Mouse (Mus musculus) C2C12 (cell line): Measurements from ENCODE around the gene Wasf1. TPM values are rescaled to one million over a fixed set of nuclear protein-coding genes. Genes with fewer than 3 reads are reported as not detected.
A peak's percentile ranks its signal among the peaks of the same experiment; 100 is the strongest.

Experiments
- H3K27me3 ChIP-seq: one replicate; pipeline ENCODE4 v1.6.1; 2011; ENCODE audit not compliant: control insufficient read depth, insufficient read depth, insufficient read length
- H3K36me3 ChIP-seq: one replicate; pipeline ENCODE4 v1.6.1; 2011; ENCODE audit not compliant: control insufficient read depth, insufficient read depth
- H3K4me3 ChIP-seq: one replicate; pipeline ENCODE4 v1.5.1; 2011; ENCODE audit warnings: mild to moderate bottlenecking, control low read depth; ENCODE audit not compliant: poor library complexity, insufficient read depth, severe bottlenecking
- H3K79me2 ChIP-seq: one replicate; pipeline ENCODE4 v1.6.1; 2011; ENCODE audit not compliant: control insufficient read depth, insufficient read depth
- H3K79me3 ChIP-seq: one replicate; pipeline ENCODE4 v1.6.1; 2011; ENCODE audit warnings: low read depth, control low read depth
- H3ac ChIP-seq: one replicate; pipeline ENCODE3; 2011; ENCODE audit warnings: low read depth; ENCODE audit not compliant: control insufficient read depth, insufficient read length
- CEBPB ChIP-seq: IDR thresholded peaks from one replicate; pipeline ENCODE4 v1.6.1; 2011; ENCODE audit warnings: low read depth, mild to moderate bottlenecking, control low read depth, moderate library complexity
- CTCF ChIP-seq: IDR thresholded peaks from one replicate; pipeline ENCODE4 v1.5.1; 2011; ENCODE audit not compliant: control insufficient read depth, insufficient read depth, insufficient read length
- FOSL1 ChIP-seq: IDR thresholded peaks from one replicate; pipeline ENCODE4 v1.8.0; 2011; ENCODE audit warnings: mild to moderate bottlenecking, low read length; ENCODE audit not compliant: poor library complexity, insufficient read depth, severe bottlenecking
- MAX ChIP-seq: IDR thresholded peaks from one replicate; pipeline ENCODE4 v1.6.1; 2011; ENCODE audit warnings: mild to moderate bottlenecking, control low read depth
- MYOD1 ChIP-seq: IDR thresholded peaks from one replicate; pipeline ENCODE4 v1.6.1; 2011; ENCODE audit warnings: low read depth; ENCODE audit not compliant: control insufficient read depth, insufficient read length
- MYOG ChIP-seq: IDR thresholded peaks from one replicate; pipeline ENCODE4 v1.6.1; 2011; ENCODE audit not compliant: control insufficient read depth, insufficient read length; ENCODE audit errors: extremely low read depth
- USF1 ChIP-seq: IDR thresholded peaks from one replicate; pipeline ENCODE4 v1.6.1; 2011; ENCODE audit warnings: low read depth, mild to moderate bottlenecking, control low read depth, moderate library complexity
- polyA plus RNA-seq: library from polyadenylated mRNA; unstranded; fragments of >200 nt; fragmentation: generic; extraction: Trizol; gene quantifications from one replicate; pipeline ENCODE4 v1.2.1, GENCODE M21; 2012; ENCODE audit warnings: missing spikeins

Wasf1 gene
- polyA plus RNA-seq, 1 experiment: 9.2 TPM

DNA sequence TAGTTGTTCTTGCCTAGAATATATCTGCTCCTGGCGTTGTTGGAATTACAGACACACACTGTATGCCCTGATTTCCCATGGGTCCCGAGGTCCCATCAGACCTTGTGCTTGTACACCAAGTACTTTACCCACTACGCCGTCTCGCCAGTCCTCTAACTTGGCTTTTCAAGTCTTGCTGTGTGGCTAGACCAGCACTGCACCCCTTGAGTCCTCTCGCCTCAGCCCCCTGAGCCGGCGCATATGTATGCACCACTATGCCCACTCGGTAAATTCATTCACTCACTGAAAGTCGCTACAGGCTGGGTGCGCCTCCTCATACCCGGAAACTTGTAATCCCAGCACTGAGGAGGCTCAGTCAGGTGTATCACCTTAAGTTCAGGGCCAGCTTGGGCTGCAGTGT, 12.5 kb downstream of the Wasf1 start:
- Histone ChIP-seq H3K27me3 (no peaks in the 10 kb centered on the region), H3ac (no peak overlapping the region), H3K79me2 (peaks cover 51% of the 10 kb centered on the region), H3K36me3 (no peaks in the 10 kb centered on the region), H3K79me3 (peaks cover 4% of the 10 kb centered on the region), H3K4me3 (no peak overlapping the region)
- no peak for TF ChIP-seq MYOG
- no peak for TF ChIP-seq MYOD1
- TF ChIP-seq FOSL1: no peak
- no peak for TF ChIP-seq USF1
- TF ChIP-seq MAX: no peak
- TF ChIP-seq CTCF: no peak
- TF ChIP-seq CEBPB: no peak

DNA sequence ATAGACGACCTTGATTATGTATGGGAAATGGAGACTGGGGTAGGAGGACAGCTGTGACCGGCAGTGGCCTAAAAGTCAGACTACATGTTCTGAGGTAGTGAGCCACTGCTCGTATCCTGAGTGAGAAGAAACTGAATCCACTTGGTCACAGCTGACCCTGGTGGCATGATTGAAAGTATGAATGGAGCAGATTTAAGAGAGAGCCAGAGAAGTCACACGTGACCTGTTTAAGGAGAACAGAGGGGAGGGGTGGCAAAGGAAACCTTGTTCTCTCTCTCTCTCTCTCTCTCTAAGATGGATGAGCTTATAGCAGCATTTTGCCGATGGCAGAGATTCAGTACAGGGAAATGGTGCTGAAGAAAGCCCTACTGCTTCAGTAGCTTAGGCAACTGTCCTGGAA, 13.4 kb downstream of the Wasf1 start:
- H3K79me2 ChIP-seq: peaks cover 44% of the 10 kb centered on the region
- no peak for TF ChIP-seq FOSL1
- peaks cover 2% of the 10 kb centered on the region for H3K79me3 ChIP-seq

DNA sequence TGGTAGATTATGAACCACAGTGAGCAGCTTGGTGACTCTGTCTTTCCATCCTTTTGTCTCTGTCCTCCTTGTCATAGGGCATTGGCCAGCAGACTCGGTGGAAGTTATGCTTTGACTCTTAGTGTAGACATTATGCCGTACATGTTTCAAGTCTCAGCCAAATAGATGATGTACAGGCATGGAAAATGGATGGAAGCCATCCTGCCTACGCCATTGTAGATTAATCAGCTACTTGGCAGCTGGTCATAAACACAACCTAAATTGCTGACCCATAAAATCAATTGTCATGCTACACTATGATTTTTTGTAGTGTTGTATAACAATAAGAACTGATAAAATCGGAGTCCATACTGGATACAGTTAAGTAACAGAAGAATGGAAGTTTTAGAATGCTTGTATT, 18.5 kb downstream of the Wasf1 start:
- no peak for TF ChIP-seq FOSL1
- no peak for TF ChIP-seq USF1
- no peak for TF ChIP-seq CEBPB
- no peak for TF ChIP-seq CTCF
- no peak for TF ChIP-seq MAX
- no peak overlapping the region for H3ac ChIP-seq
- peaks cover under 1% of the 10 kb centered on the region for H3K79me3 ChIP-seq
- no peak overlapping the region for H3K4me3 ChIP-seq
- no peaks in the 10 kb centered on the region for H3K27me3 ChIP-seq
- peaks cover 26% of the 10 kb centered on the region for H3K79me2 ChIP-seq
- H3K36me3 ChIP-seq: no peaks in the 10 kb centered on the region

More for the DNA sequence above, 13.4 kb downstream of the Wasf1 start:
- H3K4me3 ChIP-seq: no peak overlapping the region
- no peak overlapping the region for H3ac ChIP-seq
- H3K36me3 ChIP-seq: no peaks in the 10 kb centered on the region
- H3K27me3 ChIP-seq: no peaks in the 10 kb centered on the region

DNA sequence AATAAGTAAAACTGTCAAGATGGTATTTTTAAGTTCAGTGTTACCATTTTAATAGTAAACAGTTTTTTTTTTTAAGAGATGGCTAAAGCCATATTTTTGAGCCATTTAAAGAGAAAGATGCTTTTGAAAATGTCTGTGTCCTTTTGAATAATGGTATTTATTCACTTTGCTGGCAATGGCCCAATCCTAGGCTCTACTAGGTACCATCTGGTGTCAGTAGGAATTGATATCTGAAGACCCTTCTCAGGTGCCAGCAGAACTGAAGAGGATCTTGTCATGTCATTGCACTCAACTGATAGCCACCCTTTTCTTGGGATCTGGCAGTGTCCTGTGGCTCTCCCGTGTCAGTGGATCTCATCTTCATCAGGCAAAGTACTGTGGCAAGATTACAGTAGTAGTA, 22.9 kb downstream of the Wasf1 start:
- TF ChIP-seq MYOG (no peak), CTCF (no peak), MAX (no peak), FOSL1 (no peak), USF1 (no peak), MYOD1 (no peak), CEBPB (no peak)
- no peaks in the 10 kb centered on the region for H3K79me3 ChIP-seq
- H3K36me3 ChIP-seq: no peaks in the 10 kb centered on the region
- H3K27me3 ChIP-seq: no peaks in the 10 kb centered on the region
- peak overlapping the region; percentile 6 for H3ac ChIP-seq
- peaks cover 30% of the 10 kb centered on the region for H3K79me2 ChIP-seq
- H3K4me3 ChIP-seq: no peak overlapping the region

DNA sequence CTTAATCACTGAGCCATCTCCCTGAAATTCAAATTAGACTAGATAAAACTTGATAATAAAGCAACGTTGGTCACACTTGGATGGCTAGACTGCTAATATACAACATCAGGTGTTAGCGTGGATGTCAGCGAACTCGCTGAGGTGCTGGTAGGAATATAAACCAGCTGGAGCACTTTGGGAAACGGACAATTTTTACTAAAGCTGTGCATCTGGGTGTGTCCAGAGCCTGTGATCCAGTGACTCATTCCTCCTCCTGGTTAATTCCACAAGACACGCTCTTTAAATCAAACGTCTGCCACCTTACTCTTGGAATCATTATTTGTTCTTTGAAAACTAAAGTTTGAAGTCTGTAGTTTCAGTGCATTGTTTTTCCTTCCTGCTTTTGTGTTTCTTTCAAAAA, 23.5 kb downstream of the Wasf1 start:
- H3K36me3 ChIP-seq: no peaks in the 10 kb centered on the region
- no peak overlapping the region for H3K4me3 ChIP-seq
- H3K79me2 ChIP-seq: peaks cover 30% of the 10 kb centered on the region
- no peaks in the 10 kb centered on the region for H3K79me3 ChIP-seq
- TF ChIP-seq MAX: no peak
- no peak for TF ChIP-seq CTCF
- no peak for TF ChIP-seq MYOD1
- no peak for TF ChIP-seq MYOG
- no peak for TF ChIP-seq CEBPB
- no peak for TF ChIP-seq USF1
- TF ChIP-seq FOSL1: no peak
- H3K27me3 ChIP-seq: no peaks in the 10 kb centered on the region
- no peak overlapping the region for H3ac ChIP-seq

DNA sequence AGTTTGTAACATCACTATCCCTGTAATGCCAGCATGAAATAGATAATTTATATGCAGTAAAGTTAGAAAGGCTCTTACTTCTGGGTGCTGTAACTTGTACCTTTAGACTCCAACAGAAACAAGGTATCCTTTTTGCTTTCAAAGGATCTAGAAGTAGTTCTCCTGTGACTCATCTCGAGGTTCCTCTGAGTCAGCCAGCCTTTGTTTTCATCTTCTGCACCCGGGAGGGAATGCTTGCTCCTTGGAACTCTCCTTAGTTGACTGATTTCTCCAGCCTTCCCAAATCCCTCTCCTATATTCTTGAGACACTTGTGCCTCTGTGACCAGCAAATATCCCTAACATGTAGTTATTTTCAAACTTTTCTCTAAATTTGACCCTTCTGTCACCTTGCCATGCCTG, 25.3 kb downstream of the Wasf1 start:
- no peak overlapping the region for H3ac ChIP-seq
- no peak for TF ChIP-seq MYOD1
- peak; percentile 53 for TF ChIP-seq FOSL1
- no peak for TF ChIP-seq USF1
- TF ChIP-seq MAX: no peak
- no peak for TF ChIP-seq CTCF
- peaks cover 24% of the 10 kb centered on the region for H3K79me2 ChIP-seq
- H3K4me3 ChIP-seq: no peak overlapping the region
- H3K27me3 ChIP-seq: no peaks in the 10 kb centered on the region
- no peaks in the 10 kb centered on the region for H3K36me3 ChIP-seq
- H3K79me3 ChIP-seq: no peaks in the 10 kb centered on the region
